Mouse (Mus musculus): ENCODE data around the gene Rfx5. TPM values are rescaled to one million over a fixed set of nuclear protein-coding genes. Genes with fewer than 3 reads are reported as not detected.
"Not testable (repeated sequence)": the region's sequence is repeated elsewhere in the genome, so short reads cannot be mapped to it uniquely, and the experiment has no call there.

The Rfx5 gene
- total RNA-seq, 2 experiments from 2014 or later, result 2.9 to 6.3 TPM

- not testable (repeated sequence) for DNase-seq (ENCODE audit: low spot score)
These were observed 19.3 kb upstream of the Rfx5 start for GRCm38 (mm10) chr3:94934564-94934963.

- DNase-seq (ENCODE audit: low spot score), result peak; percentile 72
These were observed 18.5 kb upstream of the Rfx5 start for GRCm38 (mm10) chr3:94935332-94935731.

DNA sequence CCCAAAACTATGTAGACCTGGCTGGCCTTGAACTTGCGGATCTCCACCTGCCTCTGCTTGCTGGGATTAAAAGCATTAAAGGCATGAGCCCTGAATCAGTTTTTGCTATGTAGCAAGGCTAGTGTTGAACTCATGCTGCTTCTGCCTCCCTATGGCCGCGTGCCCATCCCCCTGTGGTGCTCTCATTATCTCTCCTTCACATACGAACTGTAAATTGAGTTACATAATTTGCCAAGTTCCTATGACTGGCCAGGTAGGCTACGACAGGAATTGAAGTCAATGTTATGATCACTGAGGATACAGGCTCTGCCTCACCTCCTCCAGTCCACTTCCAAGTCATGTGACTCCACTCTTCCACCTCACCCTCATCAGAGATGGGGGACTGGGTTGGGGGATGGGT lies 17.7 kb upstream of the Rfx5 start:
- DNase-seq (ENCODE audit: low spot score), result not testable (repeated sequence)

GRCm38 (mm10) chr3:94937194-94937593 lies 16.7 kb upstream of the Rfx5 start:
- not testable (repeated sequence) for DNase-seq (ENCODE audit: low spot score)

DNA sequence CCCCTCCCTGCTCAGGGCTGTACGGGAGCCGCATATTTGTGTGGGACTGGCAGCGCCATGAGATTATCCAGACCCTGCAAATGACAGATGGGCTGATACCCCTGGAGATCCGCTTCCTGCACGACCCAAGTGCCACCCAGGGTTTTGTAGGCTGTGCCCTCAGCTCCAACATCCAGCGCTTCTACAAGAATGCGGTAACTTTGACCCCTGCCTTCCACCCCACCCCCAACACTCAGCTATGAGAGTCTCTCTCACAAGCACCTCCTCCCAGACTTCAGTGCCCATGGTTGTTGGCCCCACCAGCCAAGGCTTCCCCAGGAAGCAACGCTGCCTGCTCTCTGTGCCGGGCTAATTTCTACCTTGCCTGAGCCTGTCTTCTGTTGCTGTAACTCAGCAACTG lies 13.8 kb upstream of the Rfx5 start:
- not testable (repeated sequence) for DNase-seq (ENCODE audit: low spot score)

DNA sequence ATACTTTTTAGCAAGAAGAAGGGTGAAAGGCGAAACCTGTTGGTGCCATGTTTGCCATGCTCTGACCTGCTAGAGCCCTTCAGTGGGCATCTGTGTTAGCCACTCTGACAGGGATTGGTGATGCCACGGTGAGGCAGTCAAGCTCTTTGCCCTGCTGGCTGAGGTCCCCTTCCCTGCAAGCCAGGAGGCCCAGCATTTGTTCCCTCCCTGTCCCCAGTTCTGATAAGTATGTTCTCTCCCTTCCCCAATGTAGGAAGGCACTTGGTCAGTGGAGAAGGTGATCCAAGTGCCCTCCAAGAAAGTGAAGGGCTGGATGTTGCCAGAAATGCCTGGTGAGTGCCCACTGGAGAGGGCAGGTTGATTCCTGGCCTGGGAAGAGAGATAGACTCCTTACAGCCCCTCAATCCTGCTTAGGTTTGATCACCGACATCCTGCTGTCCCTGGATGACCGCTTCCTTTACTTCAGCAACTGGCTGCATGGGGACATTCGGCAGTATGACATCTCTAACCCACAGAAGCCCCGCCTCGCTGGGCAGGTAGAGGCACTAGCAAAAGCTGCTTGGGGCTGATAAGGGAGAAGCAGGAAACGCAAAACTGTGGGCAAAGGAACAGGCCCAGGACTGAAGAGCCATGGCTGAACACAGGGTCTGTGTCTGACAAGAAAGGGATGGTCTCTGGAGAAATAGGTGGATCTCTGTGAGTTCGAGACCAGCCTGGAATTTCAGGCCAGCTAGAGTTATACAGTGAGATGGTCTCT lies 11.5 kb upstream of the Rfx5 start:
- DNase-seq (ENCODE audit: low spot score), result not testable (repeated sequence)

- not testable (repeated sequence) for DNase-seq (ENCODE audit: low spot score)
These were observed 10.2 kb upstream of the Rfx5 start for GRCm38 (mm10) chr3:94943706-94944105.

- DNase-seq (ENCODE audit: low spot score), result no peak
These were observed 5.7 kb upstream of the Rfx5 start for GRCm38 (mm10) chr3:94948066-94948614.

GRCm38 (mm10) chr3:94949645-94950044 lies 4.2 kb upstream of the Rfx5 start:
- no peak for DNase-seq (ENCODE audit: low spot score)

- no peak for DNase-seq (ENCODE audit: low spot score)
These were observed 1.1 kb upstream of the Rfx5 start for GRCm38 (mm10) chr3:94952806-94953205.

- DNase-seq (ENCODE audit: low spot score), result no peak
These were observed 501 bp upstream of the Rfx5 start for GRCm38 (mm10) chr3:94953384-94953763.

DNA sequence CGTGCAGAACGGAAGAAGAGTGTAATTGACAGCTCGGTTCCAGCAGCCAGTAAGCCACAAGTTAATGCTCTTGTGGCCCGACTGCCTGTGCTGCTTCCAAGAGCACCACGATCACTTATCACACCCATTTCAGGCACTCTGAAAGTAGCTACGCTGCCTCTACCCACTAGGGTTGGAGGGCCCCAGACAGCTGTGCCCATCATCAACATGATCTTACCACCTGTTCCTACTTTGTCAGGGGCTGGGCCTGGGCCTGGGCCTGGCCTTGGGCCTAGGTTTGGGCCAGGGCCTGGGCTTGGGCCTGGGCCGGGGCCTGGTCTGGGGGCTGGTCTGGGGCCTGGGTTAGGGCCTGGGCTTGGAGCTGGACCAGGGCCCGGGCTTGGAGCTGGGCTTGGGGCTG lies 4.4 kb downstream of the Rfx5 start:
- DNase-seq (ENCODE audit: low spot score), result no peak

GRCm38 (mm10) chr3:94959871-94960270 lies 6.0 kb downstream of the Rfx5 start:
- peak; percentile 31 for DNase-seq (ENCODE audit: low spot score)

DNA sequence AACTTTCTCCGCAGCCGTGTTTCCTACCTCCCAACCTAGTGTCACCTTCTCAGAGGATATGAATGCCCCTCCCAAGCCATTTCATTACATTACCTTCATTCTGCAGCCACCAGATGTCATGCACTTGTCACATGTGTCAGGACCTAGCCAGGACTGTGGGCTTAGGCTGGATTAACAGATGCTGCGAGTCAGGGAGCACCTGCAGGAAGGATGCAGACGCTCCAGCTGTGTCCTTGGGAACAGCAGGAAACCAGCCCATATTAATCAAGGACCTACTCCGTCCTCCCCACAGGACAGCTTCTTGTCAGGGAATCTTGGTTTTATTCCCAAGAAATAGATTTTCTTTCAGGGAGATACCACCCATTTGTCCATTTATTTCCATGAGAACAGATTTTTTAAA lies 6.4 kb downstream of the Rfx5 start:
- no peak for DNase-seq (ENCODE audit: low spot score)

DNA sequence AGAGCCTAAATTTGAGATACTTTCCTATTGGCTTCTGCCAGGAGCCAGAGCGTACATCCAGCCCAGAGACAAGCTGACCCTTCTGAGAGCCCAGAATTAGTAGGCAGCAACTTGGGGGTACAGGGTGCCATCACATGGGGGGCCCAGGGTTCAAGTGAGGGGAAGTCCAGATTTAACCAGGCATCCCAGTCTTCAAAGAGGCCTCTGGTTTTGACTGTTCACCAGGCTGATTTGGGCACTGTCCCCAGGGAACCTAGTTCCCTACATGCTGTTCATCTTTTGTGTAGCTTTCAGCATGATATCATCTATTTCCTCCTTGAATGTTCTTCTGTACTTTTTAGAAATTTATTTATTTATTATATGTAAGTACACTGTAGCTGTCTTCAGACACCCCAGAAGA lies 11.1 kb downstream of the Rfx5 start:
- no peak for DNase-seq (ENCODE audit: low spot score)

- no peak for DNase-seq (ENCODE audit: low spot score)
These were observed 12.0 kb downstream of the Rfx5 start for GRCm38 (mm10) chr3:94965878-94966277.

GRCm38 (mm10) chr3:94972552-94972951 lies 18.7 kb downstream of the Rfx5 start:
- DNase-seq (ENCODE audit: low spot score), result no peak

- DNase-seq (ENCODE audit: low spot score), result no peak
These were observed 19.7 kb downstream of the Rfx5 start for GRCm38 (mm10) chr3:94973620-94974019.

DNA sequence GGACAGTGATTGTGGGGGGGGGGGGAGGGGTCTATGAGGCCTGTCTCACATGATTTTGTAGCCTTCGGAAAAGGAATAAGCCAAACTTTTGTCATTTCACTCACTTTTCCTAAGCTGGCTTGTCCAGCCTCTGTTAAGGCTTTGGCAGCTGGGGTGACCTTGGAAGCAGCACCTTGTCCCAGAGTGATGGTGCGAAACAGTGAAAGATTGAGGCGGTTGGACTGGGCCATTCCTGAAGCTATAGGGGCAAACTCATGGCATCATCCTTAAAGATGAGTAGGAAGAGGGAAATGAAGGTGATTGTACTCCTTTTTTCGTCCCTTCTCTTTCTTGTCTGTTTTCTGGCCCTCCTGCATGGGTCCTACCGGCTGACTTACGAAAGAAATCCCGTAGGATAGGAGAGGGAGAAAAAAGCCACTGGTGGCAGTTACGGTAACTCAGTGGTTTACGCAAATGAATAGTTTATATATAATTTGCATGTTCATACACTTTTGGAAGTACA lies 20.2 kb downstream of the Rfx5 start:
- no peak for DNase-seq (ENCODE audit: low spot score)

DNA sequence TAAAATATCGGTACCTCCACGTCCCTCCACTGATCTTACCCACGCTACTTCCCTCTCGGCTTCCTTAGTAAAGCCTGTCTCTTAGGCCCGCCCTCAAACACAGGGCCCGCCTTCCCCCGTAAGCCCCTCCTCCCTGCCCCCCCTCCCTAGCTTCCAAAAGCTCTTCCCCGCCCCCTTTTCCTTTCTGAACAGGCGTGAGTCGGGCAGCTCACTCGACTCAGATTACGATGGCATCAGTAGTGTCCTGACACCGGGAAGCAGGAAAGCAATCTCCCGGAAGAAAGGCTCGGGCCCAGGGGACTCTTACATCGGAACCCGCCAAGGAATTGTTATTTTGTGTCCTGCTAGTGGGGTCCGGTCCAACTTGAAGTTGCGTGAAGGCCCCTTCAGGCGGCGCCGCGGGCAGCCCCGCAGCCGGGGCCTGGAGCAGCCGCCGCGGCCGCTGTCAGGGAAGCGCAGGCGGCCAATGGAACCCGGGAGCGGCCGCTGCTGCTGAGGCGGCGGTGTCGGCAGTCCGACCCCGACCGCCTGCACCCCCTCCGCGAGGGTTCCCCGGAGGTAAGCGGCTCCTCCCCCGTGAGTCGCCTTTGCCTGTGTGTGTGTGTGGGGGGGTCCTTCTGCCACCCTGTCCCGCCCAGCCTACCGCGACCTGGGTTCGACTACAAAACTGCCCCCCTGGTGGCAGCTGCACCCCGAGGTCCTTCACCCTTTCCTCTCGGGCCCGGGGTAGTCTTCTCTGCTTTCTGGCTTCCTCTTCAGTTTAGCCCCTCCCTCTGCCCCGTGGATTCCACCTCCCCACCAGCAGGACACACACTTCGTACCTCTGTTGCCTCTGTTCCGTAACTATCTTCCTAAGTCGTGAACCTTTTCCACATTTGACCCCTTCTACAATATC lies 20.9 kb downstream of the Rfx5 start, which contains the start of gene Pi4kb:
TSS of gene Pi4kb (plus strand) at position 204 of the 895 bp plus-strand sequence.
- DNase-seq (ENCODE audit: low spot score), result peak; percentile 91

DNA sequence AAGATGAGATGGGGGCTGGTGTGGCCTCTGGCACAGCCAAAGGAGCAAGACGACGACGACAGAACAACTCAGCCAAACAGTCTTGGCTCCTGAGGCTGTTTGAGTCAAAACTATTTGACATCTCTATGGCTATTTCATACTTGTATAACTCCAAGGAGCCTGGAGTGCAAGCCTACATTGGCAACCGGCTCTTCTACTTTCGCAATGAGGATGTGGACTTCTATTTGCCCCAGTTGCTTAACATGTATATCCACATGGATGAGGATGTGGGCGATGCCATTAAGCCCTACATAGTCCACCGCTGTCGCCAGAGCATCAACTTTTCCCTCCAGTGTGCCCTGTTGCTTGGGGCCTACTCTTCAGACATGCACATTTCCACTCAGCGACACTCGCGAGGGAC lies 30.4 kb downstream of the Rfx5 start:
- DNase-seq (ENCODE audit: low spot score), result no peak

DNA sequence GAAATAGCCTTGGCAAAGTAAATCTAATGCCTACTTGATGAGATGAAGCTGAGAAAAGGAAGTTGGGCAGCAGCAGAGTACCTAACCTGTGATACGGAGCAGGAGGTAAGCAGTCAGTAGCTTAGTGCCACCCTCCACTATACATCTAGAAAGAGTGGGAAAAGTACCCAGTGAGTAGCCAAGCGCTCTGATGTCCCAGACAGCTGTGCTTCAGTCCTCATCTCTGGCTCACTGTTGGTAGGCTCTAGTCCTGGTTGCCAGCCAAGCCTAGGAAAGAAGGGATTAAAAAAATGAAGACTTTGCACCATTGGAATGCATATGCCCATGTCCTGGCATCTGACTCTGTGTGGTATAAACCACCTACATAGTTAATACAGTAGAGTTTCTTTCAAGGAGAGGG lies 31.6 kb downstream of the Rfx5 start:
- no peak for DNase-seq (ENCODE audit: low spot score)
